Mouse (Mus musculus) stomach, embryonic 16.5 days (tissue): ENCODE data around the gene Ccdc177. TPM values are rescaled to one million over a fixed set of nuclear protein-coding genes. Genes with fewer than 3 reads are reported as not detected.

Experiments
- ATAC-seq: fragments of 200-750 bp; cut with Nextera tagmentation; 2 replicates; pipeline ENCODE4 v1.8.0; 2017; ENCODE audit warnings: moderate number of reproducible peaks, moderate TSS enrichment; ENCODE audit not compliant: insufficient read depth, low FRiP score
- H3K27ac ChIP-seq: fragments of 300-500 bp; sonication (generic); 2 replicates; pipeline ENCODE4 v1.5.1; 2014; ENCODE audit warnings: low read length
- H3K27me3 ChIP-seq: fragments of 300-500 bp; sonication (generic); 2 replicates; pipeline ENCODE4 v1.6.1; 2014; ENCODE audit warnings: low read length, control low read depth, mixed read lengths; ENCODE audit not compliant: control insufficient read depth, insufficient read depth
- H3K36me3 ChIP-seq: fragments of 300-500 bp; sonication (generic); 2 replicates; pipeline ENCODE4 v1.6.1; 2014; ENCODE audit warnings: low read length; ENCODE audit not compliant: control insufficient read depth, insufficient read depth
- H3K4me1 ChIP-seq: fragments of 300-500 bp; sonication (generic); 2 replicates; pipeline ENCODE4 v1.6.1; 2014; ENCODE audit warnings: low read length, control low read depth, mixed read lengths; ENCODE audit not compliant: control insufficient read depth, insufficient read depth
- H3K4me2 ChIP-seq: fragments of 300-500 bp; sonication (generic); 2 replicates; pipeline ENCODE4 v1.6.1; 2014; ENCODE audit warnings: low read depth, low read length, mixed read lengths
- H3K4me3 ChIP-seq: fragments of 300-500 bp; sonication (generic); replicated peaks from 2 replicates; pipeline ENCODE4 v1.5.1; 2014; ENCODE audit warnings: mild to moderate bottlenecking, low read length
- H3K9ac ChIP-seq: fragments of 300-500 bp; sonication (generic); 2 replicates; pipeline ENCODE4 v1.6.1; 2014; ENCODE audit warnings: low read length
- H3K9me3 ChIP-seq: fragments of 300-500 bp; sonication (generic); replicated peaks from 2 replicates; pipeline ENCODE4 v1.6.1; 2016; ENCODE audit warnings: low read length, control low read depth; ENCODE audit not compliant: control insufficient read depth
- WGBS: fragments of 180-500 bp; shearing (Covaris S2); extraction: QIAGEN DNeasy Blood & Tissue Kit; methylation state at CpG from one replicate; pipeline ENCODE4 v1.1.7; 2014; 5-methylcytosine and 5-hydroxymethylcytosine counted together
- polyA plus RNA-seq: library from polyadenylated mRNA; unstranded; fragments of >200 nt; fragmentation: Nextera tagmentation; extraction: Ambion mirVana; gene quantifications from 2 replicates; pipeline ENCODE4 v1.2.1, GENCODE M21; 2015

Ccdc177 gene
- polyA plus RNA-seq, 1 experiment from 2014 or later: 0.09 TPM

GRCm38 (mm10) chr12:80757751-80758558, 2.5 kb downstream of the Ccdc177 start:
- peaks cover 61% of the 10 kb centered on the region for H3K27me3 ChIP-seq

GRCm38 (mm10) chr12:80751556-80751955, 8.9 kb downstream of the Ccdc177 start:
- H3K9ac ChIP-seq: no peak overlapping the region
- H3K27ac ChIP-seq: no peak overlapping the region
- no peak for ATAC-seq
- H3K27me3 ChIP-seq: peaks cover 20% of the 10 kb centered on the region
- WGBS: 77% methylated on average over 6 of the region's 6 CpGs
- H3K4me2 ChIP-seq: no peak overlapping the region
- H3K4me3 ChIP-seq: no peak overlapping the region
- H3K36me3 ChIP-seq: no peaks in the 10 kb centered on the region
- no peaks in the 10 kb centered on the region for H3K4me1 ChIP-seq
- no peaks in the 10 kb centered on the region for H3K9me3 ChIP-seq

More at GRCm38 (mm10) chr12:80757751-80758558, 2.5 kb downstream of the Ccdc177 start:
- H3K9ac ChIP-seq: peak overlapping the region; percentile 66
- no peaks in the 10 kb centered on the region for H3K36me3 ChIP-seq
- H3K4me1 ChIP-seq: peaks cover 27% of the 10 kb centered on the region
- H3K4me2 ChIP-seq: peak overlapping the region; percentile 92
- no peak overlapping the region; the same call in 1 of the 2 replicates for H3K27ac ChIP-seq
- peak overlapping the region; percentile 58 for H3K4me3 ChIP-seq
- no peaks in the 10 kb centered on the region for H3K9me3 ChIP-seq
- peak; percentile 86 for ATAC-seq
- under 1% methylated on average over 117 of the region's 122 CpGs for whole genome bisulfite sequencing

- Histone ChIP-seq H3K9me3 (no peaks in the 10 kb centered on the region), H3K27me3 (peaks cover 4% of the 10 kb centered on the region; the same call in 1 of the 2 replicates), H3K4me1 (no peaks in the 10 kb centered on the region), H3K36me3 (no peaks in the 10 kb centered on the region), H3K27ac (no peak overlapping the region), H3K4me2 (no peak overlapping the region), H3K4me3 (no peak overlapping the region), H3K9ac (no peak overlapping the region)
- WGBS: 52% methylated on average over 8 of the region's 8 CpGs
- ATAC-seq: peak; percentile 66; the same call in 1 of the 2 replicates
Observed at GRCm38 (mm10) chr12:80746031-80746813, 14.3 kb downstream of the Ccdc177 start.

DNA sequence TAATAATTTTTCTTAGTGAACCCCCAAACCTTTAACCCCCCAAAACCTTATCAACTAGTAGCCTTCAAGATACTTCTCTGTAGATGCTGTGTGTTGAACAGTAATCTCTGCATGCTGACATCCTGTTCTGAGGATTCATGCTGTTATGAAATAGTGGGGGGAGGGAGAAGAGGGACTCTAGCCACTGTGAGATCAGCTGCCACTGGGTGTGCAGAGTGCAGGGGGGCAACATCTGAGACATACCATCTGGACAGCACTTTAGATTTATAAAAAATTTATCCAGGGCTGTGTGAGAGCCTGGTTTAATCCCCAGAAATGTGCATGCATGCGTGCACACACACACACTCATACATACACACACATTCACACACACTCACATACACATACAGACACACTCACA, 15.9 kb downstream of the Ccdc177 start:
- Histone ChIP-seq H3K4me2 (no peak overlapping the region), H3K27me3 (peaks cover 2% of the 10 kb centered on the region; the same call in 1 of the 2 replicates), H3K27ac (no peak overlapping the region), H3K4me1 (no peaks in the 10 kb centered on the region), H3K9me3 (no peaks in the 10 kb centered on the region), H3K9ac (no peak overlapping the region), H3K36me3 (no peaks in the 10 kb centered on the region), H3K4me3 (no peak overlapping the region)
- no peak for ATAC-seq
- WGBS: 52% methylated on average over 1 of the region's 1 CpGs

GRCm38 (mm10) chr12:80739482-80739881, 21.0 kb downstream of the Ccdc177 start:
- Histone ChIP-seq H3K9ac (no peak overlapping the region), H3K4me2 (no peak overlapping the region), H3K4me1 (peaks cover 5% of the 10 kb centered on the region), H3K36me3 (no peaks in the 10 kb centered on the region), H3K9me3 (no peaks in the 10 kb centered on the region), H3K4me3 (no peak overlapping the region), H3K27me3 (no peaks in the 10 kb centered on the region), H3K27ac (no peak overlapping the region)
- ATAC-seq: no peak
- 31% methylated on average over 9 of the region's 9 CpGs for WGBS

DNA sequence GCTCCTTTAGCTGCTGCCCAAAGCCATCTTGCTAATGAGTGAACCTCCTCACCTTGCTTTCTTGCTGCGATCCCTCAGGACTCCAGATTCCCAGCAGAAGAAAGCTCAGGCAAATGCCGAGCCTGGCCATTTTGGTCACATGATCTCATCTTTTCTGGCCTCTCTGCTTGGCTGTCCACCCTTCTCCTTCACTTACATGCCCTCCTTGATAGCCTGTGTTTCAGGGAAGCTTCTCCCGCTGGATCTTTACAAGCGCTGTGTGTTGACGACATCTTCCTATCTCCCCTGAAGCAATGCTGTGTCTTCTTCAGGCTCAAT, 23.2 kb downstream of the Ccdc177 start:
- no peak overlapping the region for H3K27ac ChIP-seq
- no peak overlapping the region for H3K9ac ChIP-seq
- no peaks in the 10 kb centered on the region for H3K27me3 ChIP-seq
- peaks cover 5% of the 10 kb centered on the region for H3K4me1 ChIP-seq
- WGBS: 66% methylated on average over 5 of the region's 5 CpGs
- H3K4me2 ChIP-seq: no peak overlapping the region
- ATAC-seq: no peak
- no peaks in the 10 kb centered on the region for H3K36me3 ChIP-seq
- H3K4me3 ChIP-seq: no peak overlapping the region
- H3K9me3 ChIP-seq: no peaks in the 10 kb centered on the region

DNA sequence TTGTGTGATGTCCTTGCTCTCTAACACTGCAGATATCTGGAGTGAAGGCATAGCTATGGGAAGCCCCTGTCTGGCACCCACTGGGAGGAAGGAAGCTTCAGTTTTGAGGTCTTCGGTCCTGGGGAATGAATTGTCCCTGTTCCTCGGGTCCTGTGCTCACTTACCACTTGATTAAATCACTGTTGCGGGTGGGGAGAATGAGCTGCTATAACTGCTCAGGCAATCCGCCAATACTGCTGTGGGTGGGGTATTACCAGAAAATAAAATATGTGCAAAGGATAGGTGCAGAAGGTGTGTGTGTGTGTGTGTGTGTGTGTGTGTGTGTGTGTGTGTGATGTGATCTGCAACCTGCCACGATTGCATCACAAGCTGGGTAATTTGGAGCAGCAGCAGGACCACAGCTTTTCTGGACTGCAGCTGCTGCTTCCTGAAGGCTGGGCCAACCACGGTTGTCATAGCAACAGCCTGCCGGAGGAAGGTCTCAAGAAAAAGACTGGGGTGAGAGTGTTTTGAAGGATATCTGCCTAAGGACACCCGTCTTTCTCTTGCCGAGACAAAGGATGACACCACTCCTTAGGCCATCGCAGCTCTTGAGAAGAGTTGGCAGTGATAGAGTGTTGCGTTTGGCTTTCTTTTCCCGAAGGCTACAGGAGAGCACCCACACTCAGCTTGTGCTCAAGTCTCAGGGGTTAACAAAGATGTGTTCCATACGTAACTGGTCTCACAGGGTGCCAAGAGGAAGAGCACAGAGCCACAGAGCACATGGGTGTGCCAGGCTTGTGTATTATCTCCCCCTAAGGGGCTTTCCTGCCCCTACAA, 23.8 kb downstream of the Ccdc177 start:
- WGBS: 23% methylated on average over 13 of the region's 13 CpGs
- no peak overlapping the region for H3K4me2 ChIP-seq
- no peaks in the 10 kb centered on the region for H3K27me3 ChIP-seq
- H3K9ac ChIP-seq: no peak overlapping the region
- ATAC-seq: no peak
- no peak overlapping the region for H3K4me3 ChIP-seq
- H3K9me3 ChIP-seq: no peaks in the 10 kb centered on the region
- no peak overlapping the region for H3K27ac ChIP-seq
- H3K36me3 ChIP-seq: no peaks in the 10 kb centered on the region
- H3K4me1 ChIP-seq: peaks cover 5% of the 10 kb centered on the region

DNA sequence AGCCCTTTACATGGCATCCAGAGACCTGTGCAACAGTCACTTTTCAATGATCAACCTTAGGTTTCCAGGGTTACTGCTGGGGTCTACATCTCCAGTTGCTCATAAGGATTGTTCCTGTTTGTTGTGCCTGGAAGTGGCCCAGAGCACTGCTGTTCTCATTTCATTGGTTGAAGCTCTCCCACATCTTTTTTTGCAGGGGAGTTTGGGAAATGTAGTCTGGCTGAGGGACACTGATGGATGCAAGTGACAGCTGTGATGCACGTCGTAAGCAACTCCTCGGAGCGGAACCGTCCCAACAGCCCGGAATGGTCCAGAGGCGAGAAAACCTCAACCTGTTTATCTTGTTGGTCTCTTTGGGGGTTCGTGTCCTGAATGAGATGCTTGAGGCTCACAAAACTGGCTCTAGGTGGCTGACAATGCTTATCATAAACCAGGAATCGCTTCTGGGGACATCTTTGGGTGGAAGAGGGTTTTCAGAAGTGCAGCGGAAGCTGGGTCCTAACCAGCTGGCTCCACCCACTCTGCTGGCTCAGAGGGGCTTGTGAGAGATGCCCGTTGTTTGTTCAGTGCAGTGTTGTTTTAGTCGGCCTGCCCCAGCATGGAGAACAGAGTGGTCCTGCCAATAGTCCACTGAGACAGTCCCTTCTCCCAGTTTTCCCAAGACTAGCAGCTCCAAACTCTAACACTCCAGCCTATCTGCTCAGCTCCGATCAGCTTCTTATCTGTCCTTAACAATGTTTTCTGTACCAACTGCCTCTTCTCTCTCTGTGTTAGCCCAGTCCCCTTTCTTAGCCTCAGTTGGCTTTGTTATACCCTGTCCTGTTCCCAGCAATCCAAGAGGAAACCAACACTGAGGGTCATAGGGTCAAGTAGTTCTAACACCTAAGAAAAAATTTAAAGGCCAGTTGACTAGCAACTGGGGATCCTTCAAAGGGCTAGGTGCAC, 25.7 kb downstream of the Ccdc177 start:
- WGBS: 47% methylated on average over 13 of the region's 13 CpGs
- H3K4me2 ChIP-seq: no peak overlapping the region

More for the DNA sequence above, 25.7 kb downstream of the Ccdc177 start:
- no peak overlapping the region for H3K27ac ChIP-seq
- no peaks in the 10 kb centered on the region for H3K9me3 ChIP-seq
- H3K4me1 ChIP-seq: peaks cover 5% of the 10 kb centered on the region
- H3K9ac ChIP-seq: no peak overlapping the region
- H3K4me3 ChIP-seq: no peak overlapping the region
- no peaks in the 10 kb centered on the region for H3K27me3 ChIP-seq
- H3K36me3 ChIP-seq: no peaks in the 10 kb centered on the region
- no peak for ATAC-seq
